Mouse (Mus musculus): ENCODE data around the gene E130114P18Rik. TPM values are rescaled to one million over a fixed set of nuclear protein-coding genes. Genes with fewer than 3 reads are reported as not detected.

Gene E130114P18Rik
- total and polyA plus RNA-seq, 2 experiments, result not detected

DNA sequence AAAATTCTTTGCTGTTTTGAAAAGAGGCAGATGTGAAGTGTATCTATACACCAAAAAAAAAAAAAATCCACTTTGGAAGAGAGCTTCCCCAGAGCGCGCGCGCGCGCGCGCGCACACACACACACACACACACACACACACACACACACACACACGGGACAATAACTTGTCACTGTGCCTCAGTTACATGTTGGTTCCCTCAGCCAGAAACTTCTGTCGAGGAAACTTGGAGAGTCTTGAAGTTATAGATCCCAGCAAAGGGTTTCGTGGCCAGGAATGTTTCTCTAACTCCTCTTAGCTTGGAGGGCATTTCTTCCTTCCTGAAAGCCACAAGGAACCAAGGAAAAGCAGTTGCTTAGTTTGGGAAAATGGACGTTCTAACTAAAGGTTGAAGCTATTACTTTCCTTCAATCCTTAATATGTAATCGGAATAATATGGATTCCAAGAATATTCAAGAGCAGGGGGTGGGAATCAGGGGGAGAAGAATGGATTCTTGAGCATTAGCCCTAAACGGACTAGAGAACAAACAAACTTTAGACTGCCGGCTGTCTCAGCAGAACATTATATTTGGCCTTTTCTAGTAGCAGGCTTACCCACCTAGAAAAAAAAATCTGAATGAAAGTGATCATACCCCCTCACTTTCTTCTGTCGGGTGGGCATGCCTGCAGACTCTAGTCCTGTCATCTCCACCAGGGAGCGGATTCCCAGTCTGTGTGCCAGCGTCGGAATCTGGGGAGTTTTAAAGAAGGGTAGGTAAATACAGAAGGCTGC lies 2.2 kb downstream of the E130114P18Rik start:
- 1% methylated on average over 20 of the region's 20 CpGs for WGBS
- peak; percentile 52 for DNase-seq (ENCODE audit: extremely low read depth, low read depth, low spot score)
- H3K36me3 ChIP-seq (ENCODE audit: control insufficient read depth, insufficient read depth, low read length), result no peaks in the 10 kb centered on the region
- peak overlapping the region; percentile 76 for H3K9ac ChIP-seq (ENCODE audit: low read depth, low read length)
- peaks cover 12% of the 10 kb centered on the region; the same call in 1 of the 2 replicates for H3K4me1 ChIP-seq (ENCODE audit: control insufficient read depth, insufficient read depth, low read length)
- peak overlapping the region; percentile 43 for H3K4me3 ChIP-seq (ENCODE audit: insufficient read depth, low read depth, low read length)
- H3K27ac ChIP-seq (replicated peaks; ENCODE audit: insufficient read depth, low read depth, low read length), result peak overlapping the region; percentile 43
- H3K79me2 ChIP-seq (ENCODE audit: control insufficient read depth, insufficient read depth, low read length), result peaks cover 11% of the 10 kb centered on the region
- no peaks in the 10 kb centered on the region for H3K27me3 ChIP-seq (ENCODE audit: control insufficient read depth, insufficient read depth, low read length)
- no peak for TF ChIP-seq POLR2A (IDR thresholded peaks at IDR 0.05; ENCODE audit: extremely low read depth, insufficient read depth, low read length)
- TF ChIP-seq CTCF (IDR thresholded peaks at IDR 0.05; ENCODE audit: low read depth, low read length), result no peak

DNA sequence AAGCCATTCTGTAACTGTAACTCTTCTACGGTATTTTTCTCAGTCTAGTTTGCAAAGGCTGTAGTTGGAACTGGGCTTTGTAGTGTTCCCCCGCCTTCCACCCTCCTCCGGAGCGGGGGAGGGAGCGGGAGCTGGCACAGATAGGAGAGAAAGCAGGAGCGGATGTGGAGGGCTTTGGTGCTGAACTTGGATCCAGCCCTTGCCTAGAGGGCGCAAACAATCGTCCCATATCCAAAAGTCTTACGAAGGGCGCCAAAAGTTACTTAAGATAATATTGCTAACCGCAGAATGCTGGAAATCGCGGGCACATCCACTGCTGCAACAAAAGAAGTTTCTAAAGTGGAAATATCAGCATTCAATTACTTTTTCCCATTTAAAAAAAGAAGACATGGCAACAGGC lies 2.8 kb downstream of the E130114P18Rik start:
- peaks cover 11% of the 10 kb centered on the region for H3K79me2 ChIP-seq (ENCODE audit: control insufficient read depth, insufficient read depth, low read length)
- under 1% methylated on average over 13 of the region's 13 CpGs for WGBS
- H3K9ac ChIP-seq (ENCODE audit: low read depth, low read length), result peak overlapping the region; percentile 11; the same call in 1 of the 2 replicates
- peak overlapping the region; percentile 17 for H3K4me3 ChIP-seq (ENCODE audit: insufficient read depth, low read depth, low read length)
- peaks cover 10% of the 10 kb centered on the region; the same call in 1 of the 2 replicates for H3K4me1 ChIP-seq (ENCODE audit: control insufficient read depth, insufficient read depth, low read length)
- peak overlapping the region; percentile 43 for H3K27ac ChIP-seq (replicated peaks; ENCODE audit: insufficient read depth, low read depth, low read length)
- no peaks in the 10 kb centered on the region for H3K27me3 ChIP-seq (ENCODE audit: control insufficient read depth, insufficient read depth, low read length)
- H3K36me3 ChIP-seq (ENCODE audit: control insufficient read depth, insufficient read depth, low read length), result no peaks in the 10 kb centered on the region
- peak; percentile 83 for DNase-seq (ENCODE audit: extremely low read depth, low read depth, low spot score)
- TF ChIP-seq CTCF (IDR thresholded peaks at IDR 0.05; ENCODE audit: low read depth, low read length), result peak; percentile 23; the same call in 1 of the 2 replicates
- no peak for TF ChIP-seq POLR2A (IDR thresholded peaks at IDR 0.05; ENCODE audit: extremely low read depth, insufficient read depth, low read length)

DNA sequence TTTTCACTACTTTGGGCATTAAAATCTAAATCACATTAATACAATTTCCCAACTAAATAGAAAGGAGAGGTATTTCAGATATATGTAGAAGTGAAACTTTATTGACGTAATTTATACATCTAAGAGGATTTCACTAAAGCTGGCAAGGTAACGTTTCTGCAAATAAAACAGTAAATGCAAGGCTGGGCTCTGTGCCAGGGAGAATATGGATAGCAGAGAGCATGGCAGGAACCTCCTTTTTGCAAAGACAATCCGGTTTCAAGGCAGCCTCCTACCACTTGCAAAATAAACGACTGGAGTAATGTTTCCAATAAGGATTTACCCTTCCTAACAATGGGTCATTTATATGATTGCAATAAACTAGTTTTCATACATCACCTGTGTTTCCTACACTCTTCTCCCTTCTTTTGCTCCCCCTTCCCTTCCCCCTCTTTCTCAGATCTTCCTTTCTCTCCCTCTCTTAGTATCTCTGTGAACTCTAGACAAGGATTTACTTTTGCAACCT lies 3.4 kb downstream of the E130114P18Rik start:
- Histone ChIP-seq H3K9ac (ENCODE audit: low read depth, low read length) (no peak overlapping the region), H3K79me2 (ENCODE audit: control insufficient read depth, insufficient read depth, low read length) (peaks cover 11% of the 10 kb centered on the region), H3K36me3 (ENCODE audit: control insufficient read depth, insufficient read depth, low read length) (no peaks in the 10 kb centered on the region), H3K27me3 (ENCODE audit: control insufficient read depth, insufficient read depth, low read length) (no peaks in the 10 kb centered on the region), H3K27ac (replicated peaks; ENCODE audit: insufficient read depth, low read depth, low read length) (0 out of 2 replicates have a peak overlapping the region, but pooled peaks have one; percentile 22), H3K4me1 (ENCODE audit: control insufficient read depth, insufficient read depth, low read length) (peaks cover 8% of the 10 kb centered on the region; the same call in 1 of the 2 replicates), H3K4me3 (ENCODE audit: insufficient read depth, low read depth, low read length) (no peak overlapping the region; the same call in 1 of the 2 replicates)
- no peak for DNase-seq (ENCODE audit: extremely low read depth, low read depth, low spot score)
- WGBS, result 25% methylated on average over 4 of the region's 4 CpGs
- TF ChIP-seq CTCF (IDR thresholded peaks at IDR 0.05; ENCODE audit: low read depth, low read length) (no peak), POLR2A (IDR thresholded peaks at IDR 0.05; ENCODE audit: extremely low read depth, insufficient read depth, low read length) (no peak)

DNA sequence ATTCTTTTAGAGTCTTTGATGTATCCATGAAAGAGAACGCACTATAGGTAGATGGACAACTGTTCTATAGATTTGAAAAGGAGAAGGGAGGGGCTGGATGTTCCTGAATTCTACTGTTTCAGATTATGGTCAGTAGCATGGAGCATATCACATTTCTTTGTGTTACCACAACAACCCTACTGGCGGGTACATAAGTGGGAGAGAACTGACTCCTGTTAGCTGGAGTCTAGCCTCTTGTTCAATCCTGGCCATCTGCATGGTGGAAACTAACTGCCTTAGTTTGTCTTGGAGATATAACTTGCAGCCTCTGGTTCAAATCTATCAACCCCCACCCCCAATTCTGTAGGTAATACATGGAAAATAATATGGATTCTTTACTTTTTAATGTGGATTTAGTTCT lies 4.1 kb downstream of the E130114P18Rik start:
- peaks cover 11% of the 10 kb centered on the region for H3K79me2 ChIP-seq (ENCODE audit: control insufficient read depth, insufficient read depth, low read length)
- H3K9ac ChIP-seq (ENCODE audit: low read depth, low read length), result no peak overlapping the region
- H3K4me3 ChIP-seq (ENCODE audit: insufficient read depth, low read depth, low read length), result no peak overlapping the region; the same call in 1 of the 2 replicates
- WGBS, result 74% methylated on average over 2 of the region's 2 CpGs
- no peaks in the 10 kb centered on the region for H3K27me3 ChIP-seq (ENCODE audit: control insufficient read depth, insufficient read depth, low read length)
- peaks cover 8% of the 10 kb centered on the region; the same call in 1 of the 2 replicates for H3K4me1 ChIP-seq (ENCODE audit: control insufficient read depth, insufficient read depth, low read length)
- no peak for DNase-seq (ENCODE audit: extremely low read depth, low read depth, low spot score)
- H3K36me3 ChIP-seq (ENCODE audit: control insufficient read depth, insufficient read depth, low read length), result no peaks in the 10 kb centered on the region
- 0 out of 2 replicates have a peak overlapping the region, but pooled peaks have one; percentile 2 for H3K27ac ChIP-seq (replicated peaks; ENCODE audit: insufficient read depth, low read depth, low read length)
- TF ChIP-seq POLR2A (IDR thresholded peaks at IDR 0.05; ENCODE audit: extremely low read depth, insufficient read depth, low read length) (no peak), CTCF (IDR thresholded peaks at IDR 0.05; ENCODE audit: low read depth, low read length) (no peak)

DNA sequence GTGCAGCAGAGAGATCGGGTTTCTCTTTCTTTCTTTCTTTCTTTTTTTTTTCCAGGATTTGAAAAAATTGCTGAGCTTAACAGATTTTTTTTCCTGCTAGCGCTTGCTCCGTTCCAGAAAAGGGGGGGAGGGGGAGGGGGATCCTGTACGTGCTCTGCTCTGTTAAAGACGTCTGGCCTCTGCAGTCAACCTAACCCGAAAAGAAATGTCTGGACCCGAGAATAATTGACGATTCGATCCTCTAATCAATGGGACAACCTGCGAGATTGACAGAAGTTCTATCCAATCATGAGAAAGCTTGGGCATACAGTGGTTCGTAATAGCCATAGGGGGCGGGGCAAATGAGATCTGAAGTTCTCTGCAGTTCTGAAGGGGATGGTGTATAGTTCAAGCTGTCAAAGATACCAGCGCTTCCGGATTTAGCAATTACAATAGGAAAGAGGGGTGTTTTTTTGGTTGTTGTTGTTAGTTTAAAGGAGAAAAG lies 4.7 kb downstream of the E130114P18Rik start:
- H3K79me2 ChIP-seq (ENCODE audit: control insufficient read depth, insufficient read depth, low read length), result peaks cover 5% of the 10 kb centered on the region
- peak overlapping the region; percentile 15; the same call in 1 of the 2 replicates for H3K27ac ChIP-seq (replicated peaks; ENCODE audit: insufficient read depth, low read depth, low read length)
- no peaks in the 10 kb centered on the region for H3K36me3 ChIP-seq (ENCODE audit: control insufficient read depth, insufficient read depth, low read length)
- H3K4me1 ChIP-seq (ENCODE audit: control insufficient read depth, insufficient read depth, low read length), result peaks cover 8% of the 10 kb centered on the region; the same call in 1 of the 2 replicates
- H3K4me3 ChIP-seq (ENCODE audit: insufficient read depth, low read depth, low read length), result no peak overlapping the region; the same call in 1 of the 2 replicates
- under 1% methylated on average over 14 of the region's 14 CpGs for WGBS
- no peaks in the 10 kb centered on the region for H3K27me3 ChIP-seq (ENCODE audit: control insufficient read depth, insufficient read depth, low read length)
- TF ChIP-seq CTCF (IDR thresholded peaks at IDR 0.05; ENCODE audit: low read depth, low read length) (no peak), POLR2A (IDR thresholded peaks at IDR 0.05; ENCODE audit: extremely low read depth, insufficient read depth, low read length) (peak; percentile 38; the same call in 1 of the 2 replicates)
- H3K9ac ChIP-seq (ENCODE audit: low read depth, low read length), result no peak overlapping the region
- DNase-seq (ENCODE audit: extremely low read depth, low read depth, low spot score), result peak; percentile 99
